Mouse (Mus musculus): Measurements from ENCODE around the gene Agpat4.

The Agpat4 gene

DNA sequence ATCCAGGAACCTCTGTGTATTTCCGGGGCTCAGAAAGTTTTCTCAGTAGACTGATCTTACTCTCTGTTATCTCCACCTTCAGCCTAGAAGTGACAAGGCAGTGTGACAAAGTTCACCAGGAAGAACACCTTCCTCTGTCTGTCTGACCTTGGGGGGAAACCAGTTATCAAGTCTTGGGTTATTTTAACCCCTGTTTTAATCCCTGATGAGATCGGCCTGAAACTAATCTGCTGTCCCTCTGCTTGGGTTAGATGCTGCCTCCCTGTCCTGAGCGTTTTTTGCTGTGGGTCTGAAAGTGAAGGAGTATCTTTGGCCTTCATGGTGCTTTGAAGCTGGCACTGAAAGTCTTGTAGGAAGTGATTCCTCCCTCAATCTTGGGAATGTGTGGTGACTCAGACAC lies 4.7 kb downstream of the Agpat4 start:
- DNase-seq: no peak

DNA sequence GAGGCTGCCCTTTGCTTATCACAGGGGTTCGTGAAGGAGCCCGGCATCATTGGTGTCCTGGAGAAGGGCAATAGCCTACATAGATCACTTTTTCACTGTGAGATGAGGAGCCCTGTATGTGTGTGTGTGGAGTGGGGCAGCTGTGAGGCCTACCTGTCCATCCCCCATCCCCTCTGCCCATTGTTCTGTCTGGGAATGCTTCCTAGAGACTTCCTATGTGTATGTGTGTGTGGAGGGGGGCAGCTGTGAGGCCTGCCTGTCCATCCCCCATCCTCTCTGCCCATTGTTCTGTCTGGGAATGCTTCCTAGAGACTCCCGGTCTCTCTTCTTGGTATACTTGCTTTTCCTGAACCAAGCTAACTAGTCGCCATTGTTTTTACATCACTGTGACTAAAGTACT lies 8.6 kb downstream of the Agpat4 start:
- DNase-seq: no peak

DNA sequence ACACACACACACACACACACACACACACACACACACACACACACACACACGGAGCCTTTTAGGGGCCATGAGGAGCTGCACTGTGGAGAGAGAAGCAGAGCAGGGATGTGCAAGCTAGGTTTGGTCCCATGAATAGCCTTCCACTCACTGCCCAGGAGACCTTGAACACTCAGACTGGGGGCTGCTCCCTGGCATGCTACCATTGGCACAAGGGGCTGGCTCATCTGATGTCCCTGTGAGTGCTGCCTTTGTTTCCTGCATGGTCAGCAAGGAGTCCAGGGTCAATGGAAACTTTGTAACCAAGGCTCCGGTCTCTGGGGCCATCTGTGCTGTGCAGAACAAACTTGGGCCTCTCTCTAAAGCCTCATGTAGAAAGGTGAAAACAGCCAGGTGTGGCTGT lies 10.5 kb downstream of the Agpat4 start:
- DNase-seq: no peak

DNA sequence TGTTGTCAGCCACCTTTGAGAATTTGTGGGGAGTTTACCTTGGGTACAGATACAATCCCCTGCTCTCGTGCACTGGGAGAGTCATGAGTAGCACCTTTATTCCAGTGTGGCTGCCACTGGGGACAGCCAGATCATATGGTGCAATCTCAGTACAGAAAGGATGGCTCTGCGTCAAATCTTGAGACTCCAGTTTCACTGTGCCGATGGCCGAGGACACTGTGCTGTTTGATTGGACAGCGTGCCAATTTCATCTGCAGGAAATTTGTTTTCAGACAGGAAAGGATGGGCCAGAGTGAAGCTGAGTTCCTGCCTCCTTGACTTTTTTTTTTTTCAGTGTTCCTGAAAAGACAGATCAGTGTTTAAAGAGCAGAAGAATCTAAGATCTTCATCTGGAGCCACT lies 12.7 kb downstream of the Agpat4 start:
- DNase-seq: no peak

DNA sequence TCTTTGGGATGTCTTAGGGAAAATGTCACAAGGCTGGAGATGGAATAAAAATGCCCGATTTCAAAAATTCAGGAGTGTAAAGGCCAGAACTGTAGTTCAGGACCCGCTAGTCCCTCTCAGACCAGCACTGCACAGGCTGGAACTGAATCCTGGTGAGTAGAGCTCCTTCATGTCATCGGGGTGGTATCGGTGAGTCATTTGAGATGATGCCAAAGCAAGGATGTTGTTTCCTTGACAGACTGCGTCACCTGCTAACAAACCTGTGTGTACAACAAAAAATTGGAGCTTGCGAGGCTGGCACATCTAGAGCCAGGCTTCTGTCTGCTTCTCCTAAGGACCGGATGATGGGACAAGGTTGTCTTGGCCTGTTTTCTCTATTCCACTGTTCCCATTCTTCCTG lies 13.1 kb downstream of the Agpat4 start:
- DNase-seq: no peak

DNA sequence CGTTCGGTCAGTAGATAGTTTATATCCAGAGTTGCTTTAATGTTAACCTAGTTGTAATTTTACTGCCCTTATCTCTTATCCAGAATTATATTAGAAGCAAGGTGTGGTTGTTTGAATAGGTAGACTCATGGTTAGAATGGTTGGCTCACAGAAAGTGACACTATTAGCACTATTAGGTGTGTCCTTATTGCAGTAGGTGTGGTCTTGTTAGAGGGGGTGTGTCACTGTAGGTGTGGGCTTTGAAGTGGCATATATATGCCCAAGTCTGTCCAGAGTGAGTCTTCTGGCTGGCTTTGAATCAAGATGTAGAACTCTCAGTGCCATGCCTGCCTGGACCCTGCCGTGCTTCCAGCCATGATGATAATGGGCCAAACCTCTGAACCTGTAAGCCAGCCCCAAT lies 14.4 kb downstream of the Agpat4 start:
- DNase-seq: no peak

DNA sequence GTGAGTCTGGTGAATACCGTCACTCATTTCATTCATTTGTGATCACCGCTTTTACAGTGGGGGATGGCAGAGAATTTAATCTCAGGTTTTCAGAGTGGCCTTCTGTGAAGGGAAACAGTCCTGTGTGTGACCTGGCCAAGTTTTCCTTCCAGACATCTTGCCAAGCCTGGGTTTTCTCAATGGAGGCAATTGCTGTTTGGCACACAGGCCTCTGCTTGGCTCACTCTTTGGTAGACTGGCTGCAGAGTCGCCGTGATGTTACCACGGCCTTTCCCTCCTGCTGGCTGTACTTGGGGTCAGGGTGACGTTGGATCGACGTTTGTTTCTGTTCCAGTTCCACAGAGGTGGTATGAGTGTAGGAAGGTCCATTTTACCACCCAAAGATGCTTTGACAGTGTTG lies 15.5 kb downstream of the Agpat4 start:
- no peak for DNase-seq

DNA sequence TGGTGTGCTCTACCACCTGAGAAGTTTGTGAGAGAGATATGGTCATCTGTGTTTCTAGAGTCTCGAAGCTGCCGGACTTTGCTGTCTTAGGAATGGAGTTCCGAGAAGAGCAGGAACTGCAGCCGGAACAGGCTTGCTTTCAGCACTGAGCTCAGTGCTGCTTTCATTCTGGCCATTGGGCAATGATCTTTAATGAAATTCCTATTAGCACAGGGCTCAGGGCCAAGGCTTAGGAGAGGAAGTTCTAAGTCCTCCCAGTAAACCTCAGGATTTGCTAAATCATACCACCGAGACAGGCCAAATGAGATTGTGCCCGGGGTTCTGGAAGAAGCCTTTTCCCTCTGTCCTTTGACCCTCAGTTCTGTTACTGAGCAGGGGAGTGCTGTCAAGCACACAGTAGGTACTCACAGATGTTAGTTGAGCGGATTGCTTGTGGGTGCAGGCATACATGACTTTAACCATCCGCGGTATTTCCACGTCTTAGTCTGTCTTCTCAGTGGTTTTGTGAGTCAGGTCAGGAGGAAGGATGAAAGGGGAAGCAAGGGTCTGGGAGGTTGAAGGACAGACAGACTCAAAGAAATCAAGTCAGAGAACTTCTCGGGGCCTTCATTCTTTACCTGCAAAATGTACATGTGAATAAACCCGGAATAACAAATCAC lies 16.6 kb downstream of the Agpat4 start:
- DNase-seq: no peak

DNA sequence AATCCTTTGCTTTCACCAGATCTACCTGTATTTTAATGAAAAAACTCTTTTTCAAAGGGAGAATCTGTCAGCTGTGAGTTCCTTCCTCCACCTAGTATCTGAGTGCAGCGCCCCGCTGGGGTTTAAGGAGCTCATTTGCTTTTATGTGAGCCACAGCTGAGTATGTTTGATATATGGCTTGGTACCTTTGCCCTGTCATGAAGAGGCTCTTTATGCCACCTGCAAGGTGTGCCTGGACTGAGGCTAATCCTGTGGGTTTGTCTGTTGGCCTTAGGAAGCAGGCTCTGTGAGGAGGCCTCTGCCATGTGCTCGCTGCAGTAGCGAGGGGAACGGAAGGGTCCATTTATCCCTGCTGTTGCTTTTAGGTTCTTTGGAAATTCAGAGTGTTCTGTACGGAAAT lies 19.9 kb downstream of the Agpat4 start:
- no peak for DNase-seq

DNA sequence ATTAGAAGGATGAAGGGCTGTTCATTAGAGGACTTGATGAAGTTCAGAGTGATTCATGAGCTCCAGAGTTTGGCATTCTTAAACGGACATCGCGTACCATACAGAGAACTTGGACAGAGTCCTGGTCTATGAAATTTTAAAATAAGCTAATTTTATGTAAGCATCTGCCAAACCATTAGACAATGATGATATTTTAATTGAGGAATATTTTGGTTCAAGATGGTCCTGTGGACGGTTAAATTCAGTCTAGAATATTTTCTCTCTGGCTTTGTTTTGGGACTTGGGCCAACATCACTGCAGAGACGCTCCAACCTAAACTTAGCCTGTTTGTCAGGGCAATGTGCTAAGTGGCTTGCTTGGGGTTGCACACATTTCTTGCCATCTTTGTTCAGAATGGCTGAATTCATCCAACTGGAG lies 25.5 kb downstream of the Agpat4 start:
- DNase-seq: no peak

DNA sequence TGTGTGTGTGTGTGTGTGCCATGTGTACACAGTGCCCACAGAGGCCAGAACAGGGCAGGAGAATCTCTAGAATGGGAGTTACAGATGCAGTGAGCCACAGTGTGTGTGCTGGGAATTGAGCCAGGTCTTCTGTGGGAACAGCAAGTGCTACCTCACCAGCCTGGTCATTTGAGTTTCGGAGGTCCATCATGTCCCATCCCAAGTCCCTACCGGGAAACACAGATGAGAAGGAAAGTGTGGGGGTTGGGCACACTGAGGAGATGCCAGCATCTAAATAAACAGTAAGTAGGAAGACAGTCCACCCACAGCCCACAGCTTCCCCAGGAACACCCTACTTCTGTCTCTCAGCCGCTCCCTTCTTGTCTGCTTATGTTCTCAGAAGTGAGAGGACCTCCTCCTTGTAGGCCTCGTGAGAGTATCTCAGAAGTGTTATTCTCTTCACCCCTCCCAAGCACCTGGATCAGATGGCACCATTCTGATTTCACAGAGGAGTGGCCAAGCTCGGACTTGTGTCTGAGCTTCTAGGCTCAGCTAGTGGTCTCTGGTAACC lies 27.7 kb downstream of the Agpat4 start:
- no peak for DNase-seq

DNA sequence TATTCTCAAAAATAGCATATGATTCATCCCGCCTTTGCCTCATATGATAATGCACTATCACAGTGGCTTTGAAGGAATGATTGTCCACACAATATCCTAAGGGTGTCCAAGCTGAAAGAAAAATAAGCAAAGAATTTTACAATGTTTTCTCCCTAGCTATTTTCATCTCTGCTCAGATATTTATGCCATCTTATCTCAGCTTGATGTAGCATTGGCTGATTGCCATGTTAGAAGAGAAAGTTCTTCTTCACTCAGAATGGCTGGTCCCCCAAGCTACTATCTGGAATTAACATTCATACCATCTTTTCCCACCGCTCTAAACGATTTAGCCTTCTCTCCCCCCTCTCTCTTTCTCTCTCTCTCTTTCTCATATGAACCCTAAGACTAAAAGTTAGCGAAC lies 29.3 kb downstream of the Agpat4 start:
- DNase-seq: no peak

DNA sequence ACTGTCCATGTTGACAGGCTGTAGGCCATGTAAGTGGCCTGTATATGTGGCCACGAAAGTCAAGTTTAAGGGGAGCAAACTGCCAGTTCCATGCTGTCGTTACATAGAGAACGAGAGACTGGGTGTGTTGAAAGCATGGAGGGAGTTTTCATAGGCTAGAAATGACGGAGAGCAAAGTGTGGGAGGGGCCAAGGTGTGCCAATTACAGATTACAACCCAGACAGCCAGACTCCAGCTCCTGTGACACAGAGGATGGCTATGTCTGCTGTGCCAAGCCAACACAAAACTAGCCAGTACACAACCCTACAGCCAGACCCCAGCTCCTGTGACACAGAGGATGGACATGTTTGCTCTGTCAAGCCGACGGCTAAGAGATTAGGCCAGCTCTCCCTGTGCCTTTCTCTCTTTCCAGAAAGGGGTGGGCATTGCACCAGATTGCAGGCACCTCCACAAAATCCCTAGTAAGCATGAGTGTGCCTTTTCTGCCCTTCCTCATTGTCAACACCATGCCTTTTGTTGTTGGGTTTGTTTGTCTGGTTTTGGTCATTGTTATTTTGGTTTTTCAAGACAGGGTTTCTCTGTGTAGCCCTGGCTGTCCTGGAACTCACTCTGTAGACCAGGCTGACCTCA lies 30.8 kb downstream of the Agpat4 start:
- no peak for DNase-seq

DNA sequence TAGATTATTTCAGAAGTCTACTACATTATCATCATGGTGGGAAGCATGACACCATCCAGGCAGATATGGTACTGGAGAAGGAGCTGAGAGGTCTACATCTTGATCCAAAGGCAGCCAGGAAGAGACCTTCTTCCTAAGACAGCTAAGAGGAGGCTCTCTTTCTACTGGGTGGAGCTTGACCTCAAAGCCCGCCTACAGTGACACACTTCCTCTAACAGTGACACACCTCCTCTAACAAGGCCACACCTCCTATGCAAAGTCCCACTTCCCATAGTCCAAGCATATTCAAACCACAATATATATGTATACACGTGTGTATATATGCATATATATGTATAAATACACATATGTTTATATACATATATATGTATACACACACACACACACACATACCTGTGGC lies 32.5 kb downstream of the Agpat4 start:
- no peak for DNase-seq

DNA sequence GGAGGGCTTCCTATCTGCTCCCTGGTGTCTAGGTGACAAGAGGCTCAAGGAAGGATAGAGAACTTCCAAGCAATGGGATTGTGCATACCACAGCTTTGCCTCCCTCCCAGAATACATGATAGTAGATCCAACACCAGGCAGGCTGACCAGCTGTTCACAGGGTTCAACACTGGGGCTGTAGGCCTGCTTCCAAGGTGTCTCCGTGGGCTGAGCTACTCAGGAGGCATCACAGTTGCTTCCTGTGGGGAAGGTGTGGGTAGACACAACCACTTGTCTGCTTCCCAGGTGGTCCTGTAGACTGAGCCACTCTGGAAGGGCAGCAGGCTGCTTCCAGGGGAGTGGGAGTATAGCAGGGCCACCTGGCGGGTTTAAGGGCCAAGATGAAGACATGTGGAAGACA lies 35.8 kb downstream of the Agpat4 start:
- DNase-seq: no peak

DNA sequence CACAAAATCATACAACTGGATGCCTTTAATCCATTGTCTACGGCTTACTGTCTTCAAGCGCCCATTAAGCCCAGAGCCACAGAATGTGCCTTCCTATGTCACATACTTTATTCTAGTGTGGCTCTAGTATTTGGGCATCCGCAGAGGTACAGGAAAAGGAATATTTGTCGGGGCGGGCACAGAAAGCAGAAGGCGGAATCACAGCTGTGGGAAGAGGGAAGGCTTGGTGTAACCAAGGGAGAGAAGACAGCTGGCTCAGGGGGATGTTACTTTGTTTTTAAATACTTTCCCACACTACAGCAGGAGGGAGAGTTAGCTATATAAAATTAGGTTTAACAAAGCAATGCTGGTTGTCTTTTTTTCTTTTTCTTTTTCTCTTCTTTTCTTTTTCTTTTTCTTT lies 36.7 kb downstream of the Agpat4 start:
- DNase-seq: no peak

DNA sequence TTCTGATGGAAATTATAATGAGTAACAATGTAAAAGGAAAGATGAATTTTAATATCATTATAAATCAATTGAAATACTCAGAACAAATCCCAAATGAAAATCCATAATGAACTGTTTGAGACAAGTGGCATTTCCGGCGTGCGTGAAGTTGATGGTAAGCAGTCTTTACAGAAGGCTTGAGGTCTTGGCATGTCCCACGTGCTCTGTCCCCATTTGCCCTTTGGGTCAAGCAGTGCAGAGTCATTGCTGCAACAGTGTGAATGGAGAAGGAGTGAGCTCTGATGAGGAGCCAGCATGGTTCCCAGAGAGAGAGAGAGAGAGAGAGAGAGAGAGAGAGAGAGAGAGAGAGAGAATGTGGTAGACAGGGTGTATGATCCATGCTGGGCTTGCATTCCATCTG lies 37.4 kb downstream of the Agpat4 start:
- no peak for DNase-seq

DNA sequence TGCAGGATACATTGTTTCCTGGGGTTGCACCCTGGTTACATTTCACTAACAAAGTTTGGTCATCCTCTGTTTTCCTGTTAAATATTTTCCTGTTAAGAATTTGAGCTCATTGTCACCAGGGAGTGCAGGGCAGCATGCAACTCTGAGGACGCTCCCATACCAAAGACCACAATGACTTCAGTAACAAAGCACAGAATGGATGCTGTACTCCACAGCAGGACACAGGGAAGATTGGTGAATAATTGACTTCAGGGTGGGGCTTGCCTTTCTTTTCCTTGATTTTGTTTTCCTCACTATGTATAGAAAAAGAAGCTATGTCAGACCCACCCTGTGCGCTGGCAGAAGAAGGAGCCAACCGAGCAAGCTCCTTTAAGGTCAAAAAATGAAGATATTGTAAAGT lies 38.2 kb downstream of the Agpat4 start:
- no peak for DNase-seq

DNA sequence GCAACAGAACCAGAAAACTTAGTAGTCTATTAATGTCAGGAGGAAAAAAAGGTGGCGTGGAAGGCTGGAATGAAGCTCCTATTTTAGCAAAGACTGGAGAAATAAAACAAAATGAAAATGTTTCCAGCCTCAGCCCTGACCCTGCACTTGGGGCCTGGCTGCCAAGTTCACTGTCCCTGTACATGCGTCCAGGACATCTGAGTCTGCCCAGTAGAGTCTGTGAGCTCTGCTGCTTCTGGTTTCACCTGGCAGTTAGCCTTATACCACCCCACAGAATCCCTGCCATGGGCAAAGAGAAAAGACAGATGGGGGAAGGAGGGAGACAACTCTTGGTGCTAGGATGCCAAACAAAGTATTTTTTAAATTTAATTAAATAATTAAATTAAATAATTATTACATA lies 38.7 kb downstream of the Agpat4 start:
- no peak for DNase-seq

DNA sequence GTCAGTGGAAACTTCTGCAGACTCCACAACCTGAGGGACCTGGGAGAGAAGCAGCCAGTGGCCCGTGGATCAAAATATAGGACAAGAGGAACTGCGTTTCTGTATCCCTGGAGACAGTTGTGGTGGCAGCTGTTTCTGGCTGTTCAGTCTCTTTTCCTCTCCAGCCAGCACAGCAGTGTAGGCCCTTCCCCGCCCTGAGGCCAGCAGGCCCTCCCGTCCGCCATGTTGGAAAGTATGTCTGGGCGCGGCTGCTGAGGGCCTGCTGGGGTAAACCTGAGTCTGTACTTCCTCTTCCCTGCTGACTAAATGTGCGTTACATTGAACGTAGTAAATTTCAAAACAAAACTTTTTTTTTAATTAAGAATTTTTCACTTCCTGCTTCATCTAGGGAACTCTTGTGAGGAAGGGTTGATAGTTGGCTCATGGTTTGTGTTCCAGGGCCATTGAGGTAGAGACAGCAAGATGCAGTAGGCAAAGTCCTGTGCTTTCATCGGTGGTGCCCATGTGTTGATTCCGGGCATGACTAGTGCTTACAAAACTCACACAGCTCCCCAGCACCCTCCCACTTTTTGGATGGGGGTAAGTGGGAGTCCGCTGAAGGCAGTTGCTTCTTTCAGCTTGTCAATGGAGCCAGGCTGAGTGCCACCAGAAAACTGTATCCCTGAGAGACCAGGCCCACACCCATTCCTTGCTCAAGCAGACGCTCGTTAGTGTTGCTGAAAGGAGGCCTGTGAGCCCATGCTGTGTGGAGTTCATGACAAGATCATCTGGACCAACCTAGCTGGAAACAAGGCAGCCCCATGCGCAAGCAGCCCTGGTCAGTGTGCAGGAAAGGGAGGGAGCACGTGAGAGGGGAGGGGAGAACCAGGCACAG lies 40.9 kb downstream of the Agpat4 start:
- DNase-seq: no peak

DNA sequence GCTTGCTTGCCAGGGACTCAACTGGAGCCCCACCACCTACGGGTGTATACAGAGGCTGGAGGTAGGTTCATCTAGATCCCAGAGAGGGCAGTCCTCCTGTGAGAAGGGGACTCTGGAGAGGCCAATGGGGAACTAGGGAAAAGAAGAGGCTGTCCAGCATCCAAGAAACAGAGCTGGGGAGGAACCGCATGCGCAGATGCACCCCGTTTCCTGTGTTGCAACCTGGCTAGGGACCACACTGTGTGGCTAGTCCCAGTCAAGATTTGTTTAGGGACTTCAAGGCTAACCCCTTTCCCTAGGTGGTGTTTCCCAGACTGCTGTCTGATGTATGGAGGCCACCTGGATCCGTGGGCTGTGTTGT lies 41.5 kb downstream of the Agpat4 start:
- no peak for DNase-seq

DNA sequence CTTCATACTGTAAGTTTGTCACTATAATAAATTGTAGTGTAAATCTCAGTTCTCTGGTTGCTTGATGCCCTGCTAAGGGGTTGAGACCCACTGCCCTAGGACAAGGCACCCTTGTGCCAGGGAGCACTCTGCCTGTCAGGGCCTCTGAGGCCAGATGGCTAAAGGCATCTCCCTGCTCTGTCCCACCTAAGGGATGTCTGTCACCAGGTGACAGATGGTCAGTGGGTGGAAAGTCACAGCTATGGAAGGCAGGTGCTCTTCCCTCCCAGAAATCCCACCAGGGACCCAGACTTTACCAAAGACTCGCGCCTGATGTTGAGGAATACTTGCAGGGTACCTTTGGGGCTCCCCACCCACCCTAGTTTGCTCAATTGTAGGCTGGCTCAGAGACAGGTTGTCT lies 42.0 kb downstream of the Agpat4 start:
- no peak for DNase-seq

DNA sequence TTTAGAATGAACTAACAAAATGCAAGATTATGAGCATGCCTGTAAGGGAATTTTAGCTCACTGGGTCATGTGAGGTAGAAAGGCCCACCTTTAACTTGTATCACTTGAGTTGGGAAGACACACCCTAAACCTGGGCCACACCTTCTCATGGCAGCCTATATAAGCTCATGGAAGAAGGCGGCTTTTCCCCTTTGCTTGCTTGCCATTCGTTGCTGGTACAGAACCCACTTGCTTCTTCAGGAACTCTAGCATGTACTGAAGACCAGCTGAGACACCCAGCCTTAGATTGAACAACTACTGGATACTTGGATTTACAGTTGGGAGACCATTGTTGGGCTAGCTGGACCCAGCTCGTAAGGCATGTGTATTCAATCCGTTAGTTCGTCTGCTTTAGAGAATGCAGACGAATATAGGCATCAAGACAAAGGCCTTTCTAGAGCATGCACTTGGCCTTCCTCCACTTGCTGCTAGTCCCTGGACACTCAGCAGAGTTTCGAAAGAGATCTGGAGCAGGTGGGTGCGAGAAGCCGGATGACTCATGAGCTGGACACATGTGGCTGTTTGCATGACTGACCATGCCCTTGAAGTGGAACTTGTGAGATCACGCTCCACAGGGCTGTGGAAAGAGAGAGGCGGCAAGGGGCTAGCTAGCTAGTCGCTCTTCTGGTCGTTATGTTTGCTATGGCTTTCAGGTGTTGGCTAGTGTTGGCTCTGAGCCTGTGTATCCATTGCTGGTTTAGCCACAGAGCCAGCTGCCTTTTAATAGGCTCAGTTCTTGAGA lies 42.7 kb downstream of the Agpat4 start:
- no peak for DNase-seq

Data from cerebellum, adult 11 months (tissue).